Mouse (Mus musculus): ENCODE data around the gene Scfd2.
A peak's percentile ranks its signal among the peaks of the same experiment; 100 is the strongest.

The Scfd2 gene

GRCm38 (mm10) chr5:74277216-74277615, 254.3 kb downstream of the Scfd2 start:
- no peak for DNase-seq (ENCODE audit: low read depth)

GRCm38 (mm10) chr5:74273313-74273712, 258.2 kb downstream of the Scfd2 start:
- DNase-seq (ENCODE audit: low read depth): no peak

- peak; percentile 31 for DNase-seq (ENCODE audit: low read depth)
Observed at GRCm38 (mm10) chr5:74267736-74268369, 263.7 kb downstream of the Scfd2 start.

- no peak for DNase-seq (ENCODE audit: low read depth)
Observed at GRCm38 (mm10) chr5:74267196-74267595, 264.4 kb downstream of the Scfd2 start.

GRCm38 (mm10) chr5:74266476-74266819, 265.1 kb downstream of the Scfd2 start:
- no peak for DNase-seq (ENCODE audit: low read depth)

- DNase-seq (ENCODE audit: low read depth): no peak
Observed at GRCm38 (mm10) chr5:74265601-74266475, 265.7 kb downstream of the Scfd2 start.

- no peak for DNase-seq (ENCODE audit: low read depth)
Observed at GRCm38 (mm10) chr5:74265151-74265550, 266.4 kb downstream of the Scfd2 start.

GRCm38 (mm10) chr5:74264541-74264940, 267.0 kb downstream of the Scfd2 start:
- DNase-seq (ENCODE audit: low read depth): no peak

GRCm38 (mm10) chr5:74261016-74261415, 270.5 kb downstream of the Scfd2 start:
- no peak for DNase-seq (ENCODE audit: low read depth)

- no peak for DNase-seq (ENCODE audit: low read depth)
Observed at GRCm38 (mm10) chr5:74260378-74260809, 271.2 kb downstream of the Scfd2 start.

- no peak for DNase-seq (ENCODE audit: low read depth)
Observed at GRCm38 (mm10) chr5:74256705-74257104, 274.9 kb downstream of the Scfd2 start.

- DNase-seq (ENCODE audit: low read depth): no peak
Observed at GRCm38 (mm10) chr5:74254996-74255395, 276.6 kb downstream of the Scfd2 start.

- DNase-seq (ENCODE audit: low read depth): no peak
Observed at GRCm38 (mm10) chr5:74253724-74254328, 277.7 kb downstream of the Scfd2 start.

- no peak for DNase-seq (ENCODE audit: low read depth)
Observed at GRCm38 (mm10) chr5:74252672-74253286, 278.8 kb downstream of the Scfd2 start.

- DNase-seq (ENCODE audit: low read depth): no peak
Observed at GRCm38 (mm10) chr5:74250947-74251346, 280.6 kb downstream of the Scfd2 start.

- DNase-seq (ENCODE audit: low read depth): no peak
Observed at GRCm38 (mm10) chr5:74250308-74250707, 281.3 kb downstream of the Scfd2 start.

GRCm38 (mm10) chr5:74249794-74250193, 281.8 kb downstream of the Scfd2 start:
- no peak for DNase-seq (ENCODE audit: low read depth)

- no peak for DNase-seq (ENCODE audit: low read depth)
Observed at GRCm38 (mm10) chr5:74246971-74247370, 284.6 kb downstream of the Scfd2 start.

GRCm38 (mm10) chr5:74246453-74246852, 285.1 kb downstream of the Scfd2 start:
- no peak for DNase-seq (ENCODE audit: low read depth)

- DNase-seq (ENCODE audit: low read depth): no peak
Observed at GRCm38 (mm10) chr5:74245641-74246145, 285.9 kb downstream of the Scfd2 start.

- DNase-seq (ENCODE audit: low read depth): no peak
Observed at GRCm38 (mm10) chr5:74244406-74245019, 287.0 kb downstream of the Scfd2 start.

GRCm38 (mm10) chr5:74242654-74243053, 288.9 kb downstream of the Scfd2 start:
- no peak for DNase-seq (ENCODE audit: low read depth)
